Mouse (Mus musculus): ENCODE measurements around the gene Nmur1. TPM values are rescaled to one million over a fixed set of nuclear protein-coding genes. Genes with fewer than 3 reads are reported as not detected.
A peak's percentile ranks its signal among the peaks of the same experiment; 100 is the strongest.

The Nmur1 gene
- polyA plus RNA-seq, 1 experiment from 2014 or later = not detected

Small RNA genes within 50 kb of the gene (microRNA-seq; reads per million reads assigned to microRNA genes)
- gene mmu-mir-3535 (ENCODE audit: borderline number of aligned reads) = 130 reads per million, percentile 49 among the genes with 10 or more reads in this experiment

Other genes starting within 250 kb of the Nmur1 start
- 0.66 and 0.98 TPM in 2 replicates for gene B3gnt7, start 123.4 kb downstream of the Nmur1 start, polyA plus RNA-seq (2015; fragmentation: Nextera tagmentation; extraction: Ambion mirVana)
- gene Ncl, start 66.8 kb downstream of the Nmur1 start, polyA plus RNA-seq (2015; fragmentation: Nextera tagmentation; extraction: Ambion mirVana) = 458 and 464 TPM in 2 replicates
- 0.08 TPM in 1 of 2 replicates, not detected in the other for gene Tex44, start 101 bp upstream of the Nmur1 start, polyA plus RNA-seq (2015; fragmentation: Nextera tagmentation; extraction: Ambion mirVana)
- 3,795 and 4,477 TPM in 2 replicates for gene Ptma, start 100.5 kb upstream of the Nmur1 start, polyA plus RNA-seq (2015; fragmentation: Nextera tagmentation; extraction: Ambion mirVana)
- gene Pde6d, start 156.4 kb upstream of the Nmur1 start, polyA plus RNA-seq (2015; fragmentation: Nextera tagmentation; extraction: Ambion mirVana) = 52.2 and 55.4 TPM in 2 replicates
- 35.2 and 36.5 TPM in 2 replicates for gene Cops7b, start 156.7 kb upstream of the Nmur1 start, polyA plus RNA-seq (2015; fragmentation: Nextera tagmentation; extraction: Ambion mirVana)
- 0.93 and 1.1 TPM in 2 replicates for gene Nppc, start 244.3 kb upstream of the Nmur1 start, polyA plus RNA-seq (2015; fragmentation: Nextera tagmentation; extraction: Ambion mirVana)